Mouse (Mus musculus): ENCODE data around the gene Akr1b10. TPM values are rescaled to one million over a fixed set of nuclear protein-coding genes. Genes with fewer than 3 reads are reported as not detected.

Gene Akr1b10
- total and polyA plus RNA-seq, 3 experiments: 2.7 to 67.6 (median 43.4) TPM

DNA sequence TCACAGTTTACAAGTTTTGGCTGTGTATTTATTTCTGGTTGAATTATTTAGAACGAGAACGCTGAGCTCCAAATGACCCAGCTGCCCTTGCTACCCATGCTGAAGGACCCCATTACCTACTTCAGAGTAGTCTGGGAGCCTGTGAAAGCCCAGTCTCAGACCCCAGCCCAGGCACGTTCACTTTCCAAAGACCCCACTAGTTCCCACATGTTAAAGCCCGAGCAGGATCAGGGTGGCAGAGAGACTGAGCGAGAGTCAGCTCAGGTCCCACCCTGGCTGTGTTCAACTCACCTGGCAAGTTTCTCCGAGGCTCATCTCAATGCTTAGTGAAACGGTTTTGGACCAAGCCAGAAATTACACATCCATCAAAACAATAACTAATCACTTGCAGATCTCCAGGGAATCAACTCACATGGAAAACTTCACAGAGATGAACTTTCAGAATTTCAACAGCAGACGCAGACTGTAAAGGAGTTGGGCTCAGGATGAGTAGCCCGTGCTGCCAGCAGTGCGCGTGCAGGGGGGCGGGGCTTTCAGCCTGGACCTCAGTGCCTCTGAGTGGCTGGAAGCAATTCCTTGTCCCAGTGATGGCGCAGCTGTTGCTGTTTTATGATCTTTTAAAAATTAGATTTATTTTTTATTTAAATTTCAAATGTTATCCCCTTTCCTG is 818 bp downstream of the Akr1b10 start:
- no peaks in the 10 kb centered on the region for H3K9me3 ChIP-seq (replicated peaks)
- TF ChIP-seq GATA2 (IDR thresholded peaks at IDR 0.05; ENCODE audit: borderline replicate concordance, low read depth, low read length) (no peak), TAL1 (conservative IDR thresholded peaks at IDR 0.05; ENCODE audit: low read depth, low read length) (no peak)
- peak overlapping the region; percentile 75 for H3K4me3 ChIP-seq (ENCODE audit: low read depth, low read length)
- peaks cover 31% of the 10 kb centered on the region for H3K36me3 ChIP-seq (replicated peaks)
- DNase-seq (ENCODE audit: low spot score) (peak; percentile 8), ATAC-seq (ENCODE audit: extremely low read depth, insufficient number of reproducible peaks, low FRiP score, poor library complexity, severe bottlenecking) (no peak)
- H3K27me3 ChIP-seq (ENCODE audit: insufficient read depth, low read length): no peaks in the 10 kb centered on the region
- H3K4me1 ChIP-seq (ENCODE audit: insufficient read depth, low read depth, low read length): peaks cover 25% of the 10 kb centered on the region

DNA sequence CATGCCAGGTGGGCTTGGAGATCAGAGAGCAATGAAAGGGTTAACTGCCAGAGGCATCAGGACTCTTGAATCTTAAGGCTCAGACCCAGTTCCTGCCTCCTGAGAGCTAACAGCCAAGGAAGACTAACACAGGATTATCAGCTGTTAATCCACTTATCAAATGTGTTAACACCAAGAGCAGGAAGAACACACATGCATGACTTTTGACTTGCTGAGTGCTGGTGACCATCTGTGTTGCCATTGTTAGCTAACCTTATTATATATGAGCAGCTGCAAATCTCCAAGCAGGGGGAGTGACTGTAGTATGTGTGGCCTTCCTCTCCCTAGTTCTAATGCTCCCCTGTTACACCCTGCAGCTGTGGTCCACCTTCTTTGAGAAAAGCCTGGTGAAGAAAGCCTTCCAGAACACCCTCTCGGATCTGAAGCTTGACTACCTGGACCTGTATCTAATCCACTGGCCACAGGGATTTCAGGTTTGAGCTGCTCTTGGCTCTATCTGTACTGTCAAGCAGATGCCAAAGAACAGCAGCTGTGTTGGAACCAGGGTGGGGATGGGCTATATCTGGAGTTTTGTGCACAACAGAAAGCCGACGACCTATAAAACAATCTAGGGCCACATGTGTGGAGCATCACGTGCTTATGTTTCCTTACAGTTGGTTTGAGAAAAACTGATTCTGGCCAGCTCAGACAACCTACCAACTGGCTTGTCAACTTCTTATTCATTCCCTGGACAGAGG is 4.6 kb downstream of the Akr1b10 start:
- TF ChIP-seq POLR2AphosphoS5 (IDR thresholded peaks at IDR 0.05; ENCODE audit: insufficient replicate concordance, low read depth, low read length) (no peak), TAL1 (conservative IDR thresholded peaks at IDR 0.05; ENCODE audit: low read depth, low read length) (no peak), GATA1 (IDR thresholded peaks at IDR 0.05; ENCODE audit: borderline replicate concordance, low read length) (no peak), CTCF (IDR thresholded peaks at IDR 0.05; ENCODE audit: low read depth, low read length) (no peak), GATA2 (IDR thresholded peaks at IDR 0.05; ENCODE audit: borderline replicate concordance, low read depth, low read length) (no peak)
- Histone ChIP-seq H3K4me3 (ENCODE audit: low read depth, low read length) (no peak overlapping the region), H3K36me3 (replicated peaks) (peaks cover 66% of the 10 kb centered on the region), H3K9me3 (replicated peaks) (no peaks in the 10 kb centered on the region), H3K27me3 (ENCODE audit: insufficient read depth, low read length) (no peaks in the 10 kb centered on the region), H3K4me1 (ENCODE audit: insufficient read depth, low read depth, low read length) (peaks cover 16% of the 10 kb centered on the region)
- DNase-seq (ENCODE audit: low spot score) (no peak), ATAC-seq (ENCODE audit: extremely low read depth, insufficient number of reproducible peaks, low FRiP score, poor library complexity, severe bottlenecking) (no peak)

DNA sequence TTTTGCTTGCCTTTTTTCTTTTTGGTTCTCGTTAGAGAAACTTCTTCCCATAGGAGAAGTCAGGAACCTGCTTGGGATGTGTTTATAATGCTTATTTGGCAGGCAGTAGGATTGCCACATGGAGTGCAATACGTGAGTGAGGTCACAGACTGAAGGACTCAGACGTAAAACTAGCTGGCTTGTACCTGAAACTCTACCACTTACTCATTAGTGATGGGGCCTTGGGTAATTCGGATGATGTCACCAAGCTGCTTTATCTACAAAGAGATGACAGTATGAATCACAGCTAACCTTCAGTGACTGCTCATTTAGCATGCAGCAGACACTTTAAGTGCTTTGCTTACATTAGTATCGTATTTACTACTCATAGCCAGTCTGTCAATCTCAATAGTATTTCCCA is 11.9 kb downstream of the Akr1b10 start:
- TF ChIP-seq GATA1 (IDR thresholded peaks at IDR 0.05; ENCODE audit: borderline replicate concordance, low read length) (no peak), CTCF (IDR thresholded peaks at IDR 0.05; ENCODE audit: low read depth, low read length) (no peak), GATA2 (IDR thresholded peaks at IDR 0.05; ENCODE audit: borderline replicate concordance, low read depth, low read length) (no peak), POLR2AphosphoS5 (IDR thresholded peaks at IDR 0.05; ENCODE audit: insufficient replicate concordance, low read depth, low read length) (no peak), TAL1 (conservative IDR thresholded peaks at IDR 0.05; ENCODE audit: low read depth, low read length) (no peak)
- peaks cover 7% of the 10 kb centered on the region for H3K4me1 ChIP-seq (ENCODE audit: insufficient read depth, low read depth, low read length)
- ATAC-seq (ENCODE audit: extremely low read depth, insufficient number of reproducible peaks, low FRiP score, poor library complexity, severe bottlenecking) (no peak), DNase-seq (ENCODE audit: low spot score) (no peak)
- H3K9me3 ChIP-seq (replicated peaks): no peaks in the 10 kb centered on the region
- peaks cover 80% of the 10 kb centered on the region for H3K36me3 ChIP-seq (replicated peaks)
- H3K27me3 ChIP-seq (ENCODE audit: insufficient read depth, low read length): no peaks in the 10 kb centered on the region
- no peak overlapping the region for H3K4me3 ChIP-seq (ENCODE audit: low read depth, low read length)

DNA sequence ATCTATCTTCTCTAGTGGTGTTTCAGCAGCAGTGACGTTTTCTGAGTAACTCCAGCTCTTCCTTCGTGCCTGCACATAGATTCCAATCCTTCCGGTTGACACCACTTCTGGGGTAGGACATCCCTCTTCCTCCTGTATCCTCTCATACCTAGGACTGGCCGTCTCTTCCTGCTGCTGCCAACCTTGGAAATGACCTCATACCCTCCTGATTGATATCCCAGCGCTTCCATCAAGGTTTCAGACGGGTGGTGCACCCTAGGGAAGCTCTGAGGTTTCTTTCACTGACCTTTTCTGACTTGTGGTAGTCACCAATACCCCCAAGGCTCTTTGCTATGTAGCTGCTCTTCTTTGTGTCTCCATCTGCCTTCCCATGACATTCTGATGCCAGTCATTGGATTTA is 14.4 kb downstream of the Akr1b10 start:
- no peak for DNase-seq (ENCODE audit: low spot score)
- Histone ChIP-seq H3K9me3 (replicated peaks) (no peaks in the 10 kb centered on the region), H3K4me3 (ENCODE audit: low read depth, low read length) (no peak overlapping the region), H3K36me3 (replicated peaks) (peaks cover 56% of the 10 kb centered on the region), H3K27me3 (ENCODE audit: insufficient read depth, low read length) (no peaks in the 10 kb centered on the region), H3K4me1 (ENCODE audit: insufficient read depth, low read depth, low read length) (peaks cover 7% of the 10 kb centered on the region)
- ATAC-seq (ENCODE audit: extremely low read depth, insufficient number of reproducible peaks, low FRiP score, poor library complexity, severe bottlenecking): no peak
- no peak for TF ChIP-seq TAL1 (conservative IDR thresholded peaks at IDR 0.05; ENCODE audit: low read depth, low read length)
- TF ChIP-seq GATA1 (IDR thresholded peaks at IDR 0.05; ENCODE audit: borderline replicate concordance, low read length): no peak
- TF ChIP-seq GATA2 (IDR thresholded peaks at IDR 0.05; ENCODE audit: borderline replicate concordance, low read depth, low read length): no peak
- no peak for TF ChIP-seq POLR2AphosphoS5 (IDR thresholded peaks at IDR 0.05; ENCODE audit: insufficient replicate concordance, low read depth, low read length)
- TF ChIP-seq CTCF (IDR thresholded peaks at IDR 0.05; ENCODE audit: low read depth, low read length): no peak

DNA sequence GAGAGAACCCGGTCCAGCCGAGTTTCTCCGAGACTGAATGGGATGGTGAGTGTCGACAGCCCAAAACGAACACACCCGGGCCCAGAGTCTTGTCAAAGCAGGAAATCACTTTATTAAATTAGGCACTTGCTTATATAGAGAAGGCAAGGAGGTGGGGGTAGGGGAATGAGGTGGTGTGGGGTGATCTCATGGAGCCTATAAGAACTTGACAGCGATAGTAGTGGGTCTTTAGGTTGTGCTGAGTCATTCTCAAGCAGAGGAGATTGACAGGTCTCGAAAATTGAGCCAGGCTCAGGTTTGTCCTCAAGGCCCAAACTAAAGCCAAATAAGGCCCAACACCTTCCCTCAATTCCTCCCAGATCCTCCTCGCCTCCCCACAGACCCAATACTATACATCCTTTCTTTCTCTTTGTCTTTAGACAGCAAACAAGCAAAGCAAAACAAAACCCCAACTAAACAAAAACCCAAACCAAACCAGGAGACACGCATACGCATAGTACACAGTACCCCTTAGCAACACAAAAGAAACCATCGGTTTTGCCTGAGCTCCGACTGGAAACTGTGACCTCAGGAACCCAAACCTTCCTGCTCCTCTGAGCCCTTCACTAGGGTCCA is 15.7 kb downstream of the Akr1b10 start:
- Histone ChIP-seq H3K27me3 (ENCODE audit: insufficient read depth, low read length) (no peaks in the 10 kb centered on the region), H3K4me3 (ENCODE audit: low read depth, low read length) (no peak overlapping the region), H3K36me3 (replicated peaks) (peaks cover 43% of the 10 kb centered on the region), H3K4me1 (ENCODE audit: insufficient read depth, low read depth, low read length) (peaks cover 7% of the 10 kb centered on the region), H3K9me3 (replicated peaks) (no peaks in the 10 kb centered on the region)
- ATAC-seq (ENCODE audit: extremely low read depth, insufficient number of reproducible peaks, low FRiP score, poor library complexity, severe bottlenecking) (no peak), DNase-seq (ENCODE audit: low spot score) (no peak)
- no peak for TF ChIP-seq POLR2AphosphoS5 (IDR thresholded peaks at IDR 0.05; ENCODE audit: insufficient replicate concordance, low read depth, low read length)
- TF ChIP-seq GATA2 (IDR thresholded peaks at IDR 0.05; ENCODE audit: borderline replicate concordance, low read depth, low read length): no peak
- TF ChIP-seq TAL1 (conservative IDR thresholded peaks at IDR 0.05; ENCODE audit: low read depth, low read length): no peak
- no peak for TF ChIP-seq CTCF (IDR thresholded peaks at IDR 0.05; ENCODE audit: low read depth, low read length)
- no peak for TF ChIP-seq GATA1 (IDR thresholded peaks at IDR 0.05; ENCODE audit: borderline replicate concordance, low read length)

DNA sequence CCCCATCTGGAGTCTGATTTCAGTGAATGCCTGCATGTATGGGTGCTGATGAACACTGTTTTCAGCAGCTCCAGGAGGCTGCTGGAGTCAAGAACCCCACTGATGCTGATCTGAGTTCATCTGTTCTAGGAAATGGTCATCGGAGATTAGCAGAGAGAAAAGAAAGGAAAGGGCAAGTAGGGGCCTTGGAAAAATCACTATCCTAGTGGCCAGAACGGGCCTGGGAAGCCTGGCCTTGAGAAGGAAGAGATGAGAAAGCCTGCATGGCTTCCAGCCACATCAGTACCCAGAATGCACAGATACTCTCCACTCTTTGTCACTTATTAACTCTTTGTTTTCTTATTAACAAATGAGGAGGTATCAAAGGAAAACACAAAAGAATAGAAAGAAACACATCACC is 16.7 kb downstream of the Akr1b10 start:
- ATAC-seq (ENCODE audit: extremely low read depth, insufficient number of reproducible peaks, low FRiP score, poor library complexity, severe bottlenecking): no peak
- no peak overlapping the region for H3K4me3 ChIP-seq (ENCODE audit: low read depth, low read length)
- TF ChIP-seq GATA2 (IDR thresholded peaks at IDR 0.05; ENCODE audit: borderline replicate concordance, low read depth, low read length): no peak
- no peak for TF ChIP-seq TAL1 (conservative IDR thresholded peaks at IDR 0.05; ENCODE audit: low read depth, low read length)
- TF ChIP-seq POLR2AphosphoS5 (IDR thresholded peaks at IDR 0.05; ENCODE audit: insufficient replicate concordance, low read depth, low read length): no peak
- TF ChIP-seq CTCF (IDR thresholded peaks at IDR 0.05; ENCODE audit: low read depth, low read length): no peak
- no peak for TF ChIP-seq GATA1 (IDR thresholded peaks at IDR 0.05; ENCODE audit: borderline replicate concordance, low read length)

More for the DNA sequence above, 16.7 kb downstream of the Akr1b10 start:
- Histone ChIP-seq H3K4me1 (ENCODE audit: insufficient read depth, low read depth, low read length) (peaks cover 7% of the 10 kb centered on the region), H3K9me3 (replicated peaks) (no peaks in the 10 kb centered on the region), H3K27me3 (ENCODE audit: insufficient read depth, low read length) (no peaks in the 10 kb centered on the region), H3K36me3 (replicated peaks) (peaks cover 35% of the 10 kb centered on the region)
- no peak for DNase-seq (ENCODE audit: low spot score)
